Mouse (Mus musculus): ENCODE results near the gene Katnb1.

Katnb1 gene

GRCm38 (mm10) chr8:95084744-95085431 is 3.9 kb downstream of the Katnb1 start:
- DNase-seq = no peak

GRCm38 (mm10) chr8:95085432-95086141 is 4.6 kb downstream of the Katnb1 start:
- DNase-seq = no peak

- DNase-seq = no peak
These were observed 12.6 kb downstream of the Katnb1 start for GRCm38 (mm10) chr8:95093574-95093973.

GRCm38 (mm10) chr8:95099009-95099408 is 18.0 kb downstream of the Katnb1 start:
- DNase-seq = peak; percentile 68 to 80

- no peak for DNase-seq
These were observed 21.0 kb downstream of the Katnb1 start for GRCm38 (mm10) chr8:95101972-95102371.

GRCm38 (mm10) chr8:95107306-95107705 is 26.3 kb downstream of the Katnb1 start:
- DNase-seq = no peak

GRCm38 (mm10) chr8:95112594-95112993 is 31.6 kb downstream of the Katnb1 start:
- no peak for DNase-seq

- DNase-seq = no peak
These were observed 32.1 kb downstream of the Katnb1 start for GRCm38 (mm10) chr8:95113108-95113507.

- DNase-seq = no peak
These were observed 32.8 kb downstream of the Katnb1 start for GRCm38 (mm10) chr8:95113750-95114149.

GRCm38 (mm10) chr8:95123455-95123854 is 42.5 kb downstream of the Katnb1 start:
- DNase-seq = no peak

GRCm38 (mm10) chr8:95126497-95126896 is 45.5 kb downstream of the Katnb1 start:
- DNase-seq = no peak

GRCm38 (mm10) chr8:95127658-95128057 is 46.7 kb downstream of the Katnb1 start:
- DNase-seq = no peak

- DNase-seq = no peak
These were observed 47.8 kb downstream of the Katnb1 start for GRCm38 (mm10) chr8:95128750-95129260.

GRCm38 (mm10) chr8:95130966-95131537 is 50.1 kb downstream of the Katnb1 start:
- no peak for DNase-seq

GRCm38 (mm10) chr8:95131983-95132382 is 51.0 kb downstream of the Katnb1 start:
- DNase-seq = no peak

- no peak for DNase-seq
These were observed 53.2 kb downstream of the Katnb1 start for GRCm38 (mm10) chr8:95134186-95134585.

- DNase-seq = no peak
These were observed 54.3 kb downstream of the Katnb1 start for GRCm38 (mm10) chr8:95135242-95135641.

- no peak for DNase-seq
These were observed 55.2 kb downstream of the Katnb1 start for GRCm38 (mm10) chr8:95136218-95136617.

- no peak for DNase-seq
These were observed 56.2 kb downstream of the Katnb1 start for GRCm38 (mm10) chr8:95137201-95137600.

GRCm38 (mm10) chr8:95137641-95138098 is 56.7 kb downstream of the Katnb1 start:
- peak; percentile 61 to 71 for DNase-seq

- DNase-seq = peak; percentile 62 to 81
These were observed 57.5 kb downstream of the Katnb1 start for GRCm38 (mm10) chr8:95138341-95139050.

GRCm38 (mm10) chr8:95139051-95139365 is 58.0 kb downstream of the Katnb1 start:
- DNase-seq = no peak

GRCm38 (mm10) chr8:95140555-95140954 is 59.6 kb downstream of the Katnb1 start:
- DNase-seq = no peak

Measured in lung, postnatal 4 days (tissue).